Mouse (Mus musculus): ENCODE results near the gene Slc12a9. TPM values are rescaled to one million over a fixed set of nuclear protein-coding genes. Genes with fewer than 3 reads are reported as not detected.

Gene Slc12a9
- 21.9 and 23.6 TPM in 2 replicates for polyA plus RNA-seq (2016; fragmentation: Nextera tagmentation; extraction: Ambion mirVana)

GRCm38 (mm10) chr5:137333512-137334174, at the start of gene Slc12a9:
Gene Slc12a9, minus strand, starts transcription at chr5:137333597.
- peak within 1 kb of the TSS; percentile 88 for H3K9ac ChIP-seq
- peaks cover 13% of the 10 kb centered on the region for H3K4me1 ChIP-seq
- peak within 1 kb of the TSS; percentile 65 for H3K4me3 ChIP-seq
- peak; percentile 90 for ATAC-seq (ENCODE audit: low FRiP score)
- peak within 1 kb of the TSS; percentile 70 for H3K4me2 ChIP-seq (replicated peaks)
- WGBS: under 1% methylated on average over 44 of the region's 44 CpGs
- no peaks in the 10 kb centered on the region for H3K36me3 ChIP-seq
- H3K9me3 ChIP-seq (replicated peaks): no peaks in the 10 kb centered on the region
- H3K27me3 ChIP-seq: no peaks in the 10 kb centered on the region
- H3K27ac ChIP-seq: peak within 1 kb of the TSS; percentile 70

- peaks cover 13% of the 10 kb centered on the region for H3K4me1 ChIP-seq
- no peak overlapping the region for H3K4me2 ChIP-seq (replicated peaks)
- ATAC-seq (ENCODE audit: low FRiP score): no peak
- no peaks in the 10 kb centered on the region for H3K36me3 ChIP-seq
- no peaks in the 10 kb centered on the region for H3K27me3 ChIP-seq
- 53% methylated on average over 4 of the region's 4 CpGs for WGBS
- no peaks in the 10 kb centered on the region for H3K9me3 ChIP-seq (replicated peaks)
- no peak overlapping the region for H3K9ac ChIP-seq
- H3K27ac ChIP-seq: no peak overlapping the region
- no peak overlapping the region for H3K4me3 ChIP-seq
These were observed 47.8 kb upstream of the Slc12a9 start for GRCm38 (mm10) chr5:137381152-137381551.

GRCm38 (mm10) chr5:137377603-137378002, 44.2 kb upstream of the Slc12a9 start:
- Histone ChIP-seq H3K4me1 (peaks cover 19% of the 10 kb centered on the region), H3K27ac (no peak overlapping the region), H3K27me3 (no peaks in the 10 kb centered on the region), H3K9ac (no peak overlapping the region), H3K4me2 (replicated peaks) (peak overlapping the region; percentile 27; the same call in 1 of the 2 replicates), H3K9me3 (replicated peaks) (no peaks in the 10 kb centered on the region), H3K4me3 (no peak overlapping the region), H3K36me3 (peaks cover 25% of the 10 kb centered on the region)
- WGBS: 47% methylated on average over 9 of the region's 15 CpGs
- no peak for ATAC-seq (ENCODE audit: low FRiP score)

GRCm38 (mm10) chr5:137377176-137377575, 43.8 kb upstream of the Slc12a9 start:
- ATAC-seq (ENCODE audit: low FRiP score): no peak
- peaks cover 19% of the 10 kb centered on the region for H3K4me1 ChIP-seq
- H3K27ac ChIP-seq: no peak overlapping the region
- H3K4me2 ChIP-seq (replicated peaks): peak overlapping the region; percentile 27
- no peak overlapping the region for H3K4me3 ChIP-seq
- peaks cover 29% of the 10 kb centered on the region for H3K36me3 ChIP-seq
- 46% methylated on average over 11 of the region's 11 CpGs for WGBS
- H3K9ac ChIP-seq: no peak overlapping the region
- H3K27me3 ChIP-seq: no peaks in the 10 kb centered on the region
- H3K9me3 ChIP-seq (replicated peaks): no peaks in the 10 kb centered on the region

GRCm38 (mm10) chr5:137376722-137377121, 43.3 kb upstream of the Slc12a9 start:
- no peaks in the 10 kb centered on the region for H3K27me3 ChIP-seq
- no peak overlapping the region for H3K9ac ChIP-seq
- H3K4me3 ChIP-seq: no peak overlapping the region
- peaks cover 19% of the 10 kb centered on the region for H3K4me1 ChIP-seq
- H3K36me3 ChIP-seq: peaks cover 33% of the 10 kb centered on the region
- 49% methylated on average over 9 of the region's 9 CpGs for WGBS
- no peak overlapping the region for H3K27ac ChIP-seq
- ATAC-seq (ENCODE audit: low FRiP score): peak; percentile 29; the same call in 1 of the 2 replicates
- H3K4me2 ChIP-seq (replicated peaks): no peak overlapping the region
- H3K9me3 ChIP-seq (replicated peaks): no peaks in the 10 kb centered on the region

- Histone ChIP-seq H3K4me3 (no peak overlapping the region), H3K9ac (no peak overlapping the region), H3K4me2 (replicated peaks) (no peak overlapping the region), H3K9me3 (replicated peaks) (no peaks in the 10 kb centered on the region), H3K27ac (0 out of 2 replicates have a peak overlapping the region, but pooled peaks have one; percentile 26), H3K4me1 (peaks cover 19% of the 10 kb centered on the region), H3K27me3 (no peaks in the 10 kb centered on the region), H3K36me3 (peaks cover 39% of the 10 kb centered on the region)
- WGBS: 34% methylated on average over 7 of the region's 7 CpGs
- 0 out of 2 replicates have a peak, but pooled peaks have one; percentile 2 for ATAC-seq (ENCODE audit: low FRiP score)
These were observed 42.8 kb upstream of the Slc12a9 start for GRCm38 (mm10) chr5:137376198-137376597.

GRCm38 (mm10) chr5:137375627-137376026, 42.2 kb upstream of the Slc12a9 start:
- Histone ChIP-seq H3K4me2 (replicated peaks) (no peak overlapping the region), H3K4me3 (no peak overlapping the region), H3K27me3 (no peaks in the 10 kb centered on the region), H3K27ac (0 out of 2 replicates have a peak overlapping the region, but pooled peaks have one; percentile 26), H3K9ac (no peak overlapping the region), H3K9me3 (replicated peaks) (no peaks in the 10 kb centered on the region), H3K4me1 (peaks cover 19% of the 10 kb centered on the region), H3K36me3 (peaks cover 44% of the 10 kb centered on the region)
- ATAC-seq (ENCODE audit: low FRiP score): no peak
- WGBS: 35% methylated on average over 2 of the region's 2 CpGs

- H3K4me2 ChIP-seq (replicated peaks): no peak overlapping the region
- no peaks in the 10 kb centered on the region for H3K27me3 ChIP-seq
- no peaks in the 10 kb centered on the region for H3K9me3 ChIP-seq (replicated peaks)
- H3K36me3 ChIP-seq: peaks cover 55% of the 10 kb centered on the region
- H3K27ac ChIP-seq: no peak overlapping the region
- H3K4me1 ChIP-seq: peaks cover 19% of the 10 kb centered on the region
- no peak overlapping the region for H3K4me3 ChIP-seq
- H3K9ac ChIP-seq: no peak overlapping the region
- 92% methylated on average over 4 of the region's 4 CpGs for WGBS
- no peak for ATAC-seq (ENCODE audit: low FRiP score)
These were observed 41.2 kb upstream of the Slc12a9 start for GRCm38 (mm10) chr5:137374521-137375080.

GRCm38 (mm10) chr5:137373371-137373950, 40.1 kb upstream of the Slc12a9 start:
- Histone ChIP-seq H3K36me3 (peaks cover 66% of the 10 kb centered on the region), H3K27me3 (no peaks in the 10 kb centered on the region), H3K4me2 (replicated peaks) (no peak overlapping the region), H3K4me3 (no peak overlapping the region), H3K9ac (no peak overlapping the region), H3K9me3 (replicated peaks) (no peaks in the 10 kb centered on the region), H3K4me1 (peaks cover 19% of the 10 kb centered on the region), H3K27ac (no peak overlapping the region)
- 86% methylated on average over 12 of the region's 12 CpGs for WGBS
- no peak for ATAC-seq (ENCODE audit: low FRiP score)

GRCm38 (mm10) chr5:137369665-137370064, 36.3 kb upstream of the Slc12a9 start:
- ATAC-seq (ENCODE audit: low FRiP score): no peak

GRCm38 (mm10) chr5:137358382-137358781, 25.0 kb upstream of the Slc12a9 start:
- Histone ChIP-seq H3K4me3 (no peak overlapping the region), H3K9me3 (replicated peaks) (no peaks in the 10 kb centered on the region), H3K27ac (no peak overlapping the region), H3K36me3 (peaks cover 80% of the 10 kb centered on the region), H3K27me3 (no peaks in the 10 kb centered on the region), H3K4me2 (replicated peaks) (no peak overlapping the region), H3K9ac (no peak overlapping the region), H3K4me1 (0 out of 2 replicates have a peak, but pooled peaks cover 2% of the 10 kb centered on the region)
- no peak for ATAC-seq (ENCODE audit: low FRiP score)
- WGBS: 41% methylated on average over 7 of the region's 7 CpGs

More at GRCm38 (mm10) chr5:137369665-137370064, 36.3 kb upstream of the Slc12a9 start:
- 95% methylated on average over 11 of the region's 11 CpGs for WGBS
- Histone ChIP-seq H3K4me1 (no peaks in the 10 kb centered on the region), H3K4me3 (no peak overlapping the region), H3K4me2 (replicated peaks) (no peak overlapping the region), H3K27ac (no peak overlapping the region), H3K9ac (no peak overlapping the region), H3K36me3 (peaks cover 92% of the 10 kb centered on the region), H3K9me3 (replicated peaks) (no peaks in the 10 kb centered on the region), H3K27me3 (no peaks in the 10 kb centered on the region)

- Histone ChIP-seq H3K27ac (no peak overlapping the region), H3K27me3 (peaks cover 4% of the 10 kb centered on the region; the same call in 1 of the 2 replicates), H3K4me2 (replicated peaks) (no peak overlapping the region), H3K9ac (no peak overlapping the region), H3K4me3 (no peak overlapping the region), H3K9me3 (replicated peaks) (no peaks in the 10 kb centered on the region), H3K4me1 (peaks cover 30% of the 10 kb centered on the region), H3K36me3 (peaks cover 40% of the 10 kb centered on the region)
- WGBS: 91% methylated on average over 17 of the region's 17 CpGs
- no peak for ATAC-seq (ENCODE audit: low FRiP score)
These were observed 20.7 kb upstream of the Slc12a9 start for GRCm38 (mm10) chr5:137354091-137354490.
